Mouse (Mus musculus) liver, embryonic 11.5 days (tissue): Measurements from ENCODE around the gene Cdk2ap2. TPM values are rescaled to one million over a fixed set of nuclear protein-coding genes. Genes with fewer than 3 reads are reported as not detected.

ENCODE experiments used
- ATAC-seq: fragments of 200-750 bp; cut with Nextera tagmentation; replicated peaks from 2 replicates; pipeline ENCODE4 v1.8.0; 2017; ENCODE audit warnings: moderate number of reproducible peaks, mild to moderate bottlenecking, moderate TSS enrichment, moderate library complexity; ENCODE audit not compliant: low FRiP score
- DNase-seq: peaks from one replicate; pipeline ENCODE4 v3.0.0-alpha.2; 2017; ENCODE audit warnings: low spot score
- H3K27ac ChIP-seq: fragments of 300-500 bp; sonication (generic); 2 replicates; pipeline ENCODE4 v1.5.1; 2014; ENCODE audit warnings: mild to moderate bottlenecking, low read depth, low read length, control low read depth
- H3K27me3 ChIP-seq: fragments of 300-500 bp; sonication (generic); replicated peaks from 2 replicates; pipeline ENCODE4 v1.6.1; 2014; ENCODE audit warnings: low read length, mixed read lengths; ENCODE audit not compliant: control insufficient read depth, insufficient read depth
- H3K36me3 ChIP-seq: fragments of 300-500 bp; sonication (generic); 2 replicates; pipeline ENCODE4 v1.6.1; 2014; ENCODE audit warnings: mild to moderate bottlenecking, low read length, moderate library complexity, mixed read lengths; ENCODE audit not compliant: control insufficient read depth, insufficient read depth
- H3K4me1 ChIP-seq: fragments of 300-500 bp; sonication (generic); replicated peaks from 2 replicates; pipeline ENCODE4 v1.6.1; 2014; ENCODE audit warnings: low read length, mixed read lengths; ENCODE audit not compliant: control insufficient read depth, insufficient read depth
- H3K4me2 ChIP-seq: fragments of 300-500 bp; sonication (generic); 2 replicates; pipeline ENCODE4 v1.6.1; 2014; ENCODE audit warnings: mild to moderate bottlenecking, control low read depth, moderate library complexity
- H3K4me3 ChIP-seq: fragments of 300-500 bp; sonication (generic); 2 replicates; pipeline ENCODE4 v1.5.1; 2014; ENCODE audit warnings: low read depth, low read length, control low read depth
- H3K9ac ChIP-seq: fragments of 300-500 bp; sonication (generic); 2 replicates; pipeline ENCODE4 v1.6.1; 2014; ENCODE audit warnings: low read depth, low read length, control low read depth
- H3K9me3 ChIP-seq: fragments of 300-500 bp; sonication (generic); 2 replicates; pipeline ENCODE4 v1.6.1; 2016; ENCODE audit warnings: low read length, inconsistent platforms, mixed read lengths; ENCODE audit not compliant: control insufficient read depth
- WGBS: fragments of 180-500 bp; shearing (Covaris S2); extraction: QIAGEN DNeasy Blood & Tissue Kit; methylation state at CpG from one replicate; pipeline ENCODE4 v1.1.7; 2014; 5-methylcytosine and 5-hydroxymethylcytosine counted together
- polyA plus RNA-seq: library from polyadenylated mRNA; unstranded; fragments of >200 nt; fragmentation: Nextera tagmentation; extraction: Ambion mirVana; gene quantifications from 2 replicates; pipeline ENCODE4 v1.2.1, GENCODE M21; 2014

The Cdk2ap2 gene
- polyA plus RNA-seq, 1 experiment from 2014 or later: 135 TPM

- 90% methylated on average over 1 of the region's 1 CpGs for WGBS
- Histone ChIP-seq H3K4me2 (no peak overlapping the region), H3K27me3 (peaks cover 7% of the 10 kb centered on the region; the same call in 1 of the 2 replicates), H3K36me3 (no peaks in the 10 kb centered on the region), H3K27ac (no peak overlapping the region), H3K9me3 (no peaks in the 10 kb centered on the region), H3K4me1 (peaks cover 16% of the 10 kb centered on the region), H3K9ac (no peak overlapping the region), H3K4me3 (no peak overlapping the region)
- no peak for DNase-seq
- ATAC-seq: no peak
These were observed 12.0 kb upstream of the Cdk2ap2 start for GRCm38 (mm10) chr19:4084984-4085383.

DNA sequence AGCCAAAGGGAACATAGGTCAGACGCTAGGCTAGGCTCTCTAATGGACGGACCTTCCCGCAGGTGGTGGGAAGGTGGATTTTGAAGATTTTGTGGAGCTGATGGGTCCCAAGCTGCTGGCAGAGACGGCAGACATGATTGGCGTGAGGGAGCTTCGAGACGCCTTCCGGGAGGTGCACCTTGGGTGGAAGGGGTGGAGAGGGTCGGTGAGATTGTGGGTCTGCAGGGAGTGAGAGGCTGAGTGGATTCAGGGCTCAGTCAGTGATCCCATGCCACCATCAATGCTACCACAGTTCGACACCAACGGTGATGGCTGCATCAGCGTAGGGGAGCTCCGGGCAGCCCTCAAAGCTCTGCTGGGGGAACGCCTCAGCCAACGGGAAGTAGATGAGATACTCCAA lies 10.8 kb upstream of the Cdk2ap2 start:
- peaks cover 7% of the 10 kb centered on the region; the same call in 1 of the 2 replicates for H3K27me3 ChIP-seq
- no peak overlapping the region for H3K4me2 ChIP-seq
- H3K36me3 ChIP-seq: no peaks in the 10 kb centered on the region
- H3K27ac ChIP-seq: no peak overlapping the region
- no peak overlapping the region for H3K4me3 ChIP-seq
- ATAC-seq (no peak), DNase-seq (no peak)
- WGBS: 83% methylated on average over 15 of the region's 15 CpGs
- H3K9me3 ChIP-seq: no peaks in the 10 kb centered on the region
- peaks cover 8% of the 10 kb centered on the region; the same call in 1 of the 2 replicates for H3K4me1 ChIP-seq
- H3K9ac ChIP-seq: no peak overlapping the region

GRCm38 (mm10) chr19:4087090-4087489 lies 9.9 kb upstream of the Cdk2ap2 start:
- Histone ChIP-seq H3K27ac (no peak overlapping the region), H3K27me3 (peaks cover 5% of the 10 kb centered on the region; the same call in 1 of the 2 replicates), H3K4me2 (no peak overlapping the region), H3K9me3 (no peaks in the 10 kb centered on the region), H3K4me1 (peaks cover 8% of the 10 kb centered on the region; the same call in 1 of the 2 replicates), H3K36me3 (no peaks in the 10 kb centered on the region), H3K4me3 (no peak overlapping the region), H3K9ac (no peak overlapping the region)
- 85% methylated on average over 5 of the region's 5 CpGs for WGBS
- no peak for ATAC-seq
- DNase-seq: no peak

GRCm38 (mm10) chr19:4088146-4088545 lies 8.8 kb upstream of the Cdk2ap2 start:
- Histone ChIP-seq H3K4me1 (peaks cover 8% of the 10 kb centered on the region; the same call in 1 of the 2 replicates), H3K4me3 (no peak overlapping the region), H3K36me3 (no peaks in the 10 kb centered on the region), H3K4me2 (no peak overlapping the region), H3K9ac (no peak overlapping the region), H3K27ac (no peak overlapping the region), H3K9me3 (no peaks in the 10 kb centered on the region), H3K27me3 (0 out of 2 replicates have a peak, but pooled peaks cover 2% of the 10 kb centered on the region)
- WGBS: 35% methylated on average over 5 of the region's 5 CpGs
- DNase-seq: no peak
- no peak for ATAC-seq

DNA sequence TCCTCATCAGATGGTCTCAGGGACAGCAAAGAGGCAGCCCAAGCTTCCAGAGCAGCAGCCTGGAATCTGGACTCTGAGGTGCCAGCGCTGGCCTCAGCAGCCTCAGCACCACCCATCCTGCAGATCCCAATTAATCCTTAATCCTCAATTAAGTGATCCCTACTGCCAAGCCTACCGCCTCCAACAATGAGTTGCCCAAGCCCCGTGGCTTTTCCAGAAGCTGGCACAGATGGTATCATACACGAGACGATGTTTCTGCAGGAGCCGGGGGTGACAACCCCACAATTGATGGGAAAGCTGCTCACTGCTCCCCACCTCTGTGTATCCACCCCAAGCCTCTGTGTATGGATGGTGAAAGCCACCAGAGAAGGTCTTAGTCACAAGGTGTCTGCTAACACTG lies 7.9 kb upstream of the Cdk2ap2 start:
- no peak for DNase-seq
- WGBS: 73% methylated on average over 6 of the region's 6 CpGs
- Histone ChIP-seq H3K4me2 (no peak overlapping the region), H3K9ac (no peak overlapping the region), H3K27me3 (no peaks in the 10 kb centered on the region), H3K4me1 (peaks cover 3% of the 10 kb centered on the region; the same call in 1 of the 2 replicates), H3K27ac (no peak overlapping the region), H3K9me3 (no peaks in the 10 kb centered on the region), H3K4me3 (no peak overlapping the region), H3K36me3 (no peaks in the 10 kb centered on the region)
- no peak for ATAC-seq

DNA sequence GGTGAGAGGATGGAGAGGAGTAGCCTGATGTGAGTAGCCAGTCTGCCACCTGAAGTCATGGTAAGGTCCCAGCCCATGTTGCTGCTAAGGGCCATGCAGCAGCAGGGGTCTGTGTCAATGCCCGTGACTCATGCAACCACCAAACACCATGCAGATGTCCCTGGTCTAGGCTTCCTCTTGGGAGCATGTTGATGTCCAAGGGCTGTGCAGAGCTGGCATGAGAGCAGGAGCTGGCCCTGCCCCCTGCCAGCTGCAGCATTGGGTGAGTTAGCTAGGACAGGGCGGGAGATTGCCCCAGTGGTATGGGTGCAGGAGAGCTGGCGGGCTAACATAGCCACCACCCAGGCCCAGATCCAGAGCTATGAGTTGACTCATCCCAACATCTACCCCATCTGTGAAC lies 6.5 kb upstream of the Cdk2ap2 start:
- H3K4me2 ChIP-seq: no peak overlapping the region
- no peaks in the 10 kb centered on the region for H3K27me3 ChIP-seq
- no peak for DNase-seq
- no peak overlapping the region for H3K9ac ChIP-seq
- no peak for ATAC-seq
- 78% methylated on average over 3 of the region's 3 CpGs for WGBS
- no peaks in the 10 kb centered on the region for H3K36me3 ChIP-seq
- H3K27ac ChIP-seq: no peak overlapping the region
- H3K4me3 ChIP-seq: no peak overlapping the region
- H3K9me3 ChIP-seq: no peaks in the 10 kb centered on the region
- H3K4me1 ChIP-seq: no peaks in the 10 kb centered on the region

DNA sequence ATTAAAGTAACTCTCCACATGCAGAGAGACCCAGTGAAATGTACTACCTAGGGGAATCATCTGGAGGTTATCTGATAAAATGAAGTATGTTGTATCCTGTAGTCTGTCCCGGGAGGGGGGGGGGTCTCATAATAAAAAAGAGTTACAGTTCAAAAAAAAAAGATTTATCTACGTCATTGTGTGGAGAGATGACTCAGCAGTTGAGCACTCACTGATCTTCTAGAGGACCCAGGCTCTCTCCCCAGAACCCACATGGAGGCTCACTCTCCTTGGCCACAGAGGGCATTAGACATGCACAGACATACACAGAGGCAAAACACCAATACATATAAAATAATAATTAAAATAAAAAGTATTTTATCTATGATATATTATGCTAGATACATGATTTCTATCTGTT lies 5.6 kb upstream of the Cdk2ap2 start:
- H3K36me3 ChIP-seq: no peaks in the 10 kb centered on the region
- ATAC-seq: no peak
- no peak overlapping the region for H3K4me3 ChIP-seq
- no peak overlapping the region for H3K4me2 ChIP-seq
- H3K27me3 ChIP-seq: no peaks in the 10 kb centered on the region
- H3K9me3 ChIP-seq: no peaks in the 10 kb centered on the region
- no peaks in the 10 kb centered on the region; the same call in 1 of the 2 replicates for H3K4me1 ChIP-seq
- 40% methylated on average over 2 of the region's 2 CpGs for WGBS
- no peak overlapping the region for H3K27ac ChIP-seq
- DNase-seq: no peak
- H3K9ac ChIP-seq: no peak overlapping the region

- ATAC-seq: no peak
- no peak overlapping the region for H3K27ac ChIP-seq
- H3K9me3 ChIP-seq: no peaks in the 10 kb centered on the region
- WGBS: 67% methylated on average over 3 of the region's 3 CpGs
- H3K4me2 ChIP-seq: no peak overlapping the region
- H3K27me3 ChIP-seq: no peaks in the 10 kb centered on the region
- DNase-seq: no peak
- no peaks in the 10 kb centered on the region for H3K36me3 ChIP-seq
- no peak overlapping the region for H3K4me3 ChIP-seq
- H3K4me1 ChIP-seq: peaks cover 2% of the 10 kb centered on the region
- no peak overlapping the region for H3K9ac ChIP-seq
These were observed 4.2 kb upstream of the Cdk2ap2 start for GRCm38 (mm10) chr19:4092750-4093149.

- 78% methylated on average over 7 of the region's 7 CpGs for WGBS
- H3K9ac ChIP-seq: no peak overlapping the region
These were observed 3.2 kb upstream of the Cdk2ap2 start for GRCm38 (mm10) chr19:4093772-4094171.

More at GRCm38 (mm10) chr19:4093772-4094171, 3.2 kb upstream of the Cdk2ap2 start:
- H3K27ac ChIP-seq: no peak overlapping the region
- DNase-seq (no peak), ATAC-seq (no peak)
- peaks cover 12% of the 10 kb centered on the region for H3K4me1 ChIP-seq
- H3K9me3 ChIP-seq: no peaks in the 10 kb centered on the region
- no peaks in the 10 kb centered on the region for H3K36me3 ChIP-seq
- H3K4me3 ChIP-seq: no peak overlapping the region
- no peaks in the 10 kb centered on the region for H3K27me3 ChIP-seq
- no peak overlapping the region for H3K4me2 ChIP-seq
